Mouse (Mus musculus): ENCODE measurements around the gene Grid1. TPM values are rescaled to one million over a fixed set of nuclear protein-coding genes. Genes with fewer than 3 reads are reported as not detected.

Gene Grid1
- polyA plus RNA-seq, 1 experiment from 2014 or later, result 0.23 TPM

DNA sequence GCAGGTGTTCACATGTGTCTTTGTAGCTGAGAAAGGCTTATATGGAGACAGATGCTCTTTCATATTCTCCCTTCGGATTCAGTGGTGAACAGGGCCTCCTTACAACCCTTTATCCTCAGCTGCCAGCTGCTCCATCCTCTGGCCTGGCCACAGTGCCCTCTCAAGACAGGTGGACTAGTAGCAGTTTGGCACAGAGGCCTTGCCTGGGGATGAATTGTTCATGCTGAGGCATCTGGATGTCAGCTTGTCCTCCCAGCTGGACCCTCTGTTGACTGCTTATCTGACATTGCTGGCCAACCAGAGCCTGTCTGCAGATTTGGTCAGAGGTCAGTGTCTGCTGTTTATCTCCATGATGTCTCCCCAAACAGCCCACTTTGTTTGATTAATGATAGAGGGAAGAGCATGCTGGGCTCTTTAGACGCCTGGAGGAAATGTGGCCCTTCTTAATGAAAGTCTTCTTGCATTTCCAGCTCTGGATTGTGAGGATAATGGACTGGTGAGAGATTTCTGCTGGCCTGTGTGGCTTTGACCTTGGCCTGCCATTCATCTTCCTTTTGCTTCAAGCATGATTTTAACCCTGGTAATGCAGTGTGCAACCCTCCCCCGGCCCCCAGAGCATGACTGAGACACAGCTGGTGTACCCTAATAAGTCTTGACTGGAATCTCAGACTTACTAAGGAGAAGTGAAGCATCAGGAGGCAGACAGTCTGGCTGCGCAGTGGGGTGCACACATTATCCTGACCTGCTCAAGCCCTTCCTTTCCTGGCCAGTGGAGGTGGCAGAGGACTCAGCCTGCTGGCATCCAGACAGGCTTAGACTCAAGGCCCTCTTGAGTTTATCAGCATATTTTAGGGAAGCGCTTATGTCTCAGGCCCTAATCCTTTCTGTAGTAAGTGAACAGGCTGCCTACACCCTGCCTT is 493.7 kb downstream of the Grid1 start:
- H3K9ac ChIP-seq, result no peak overlapping the region
- 36% methylated on average over 5 of the region's 5 CpGs for WGBS (ENCODE audit: insufficient replicate concordance)
- no peaks in the 10 kb centered on the region for H3K4me1 ChIP-seq
- no peaks in the 10 kb centered on the region for H3K36me3 ChIP-seq
- no peak overlapping the region for H3K4me3 ChIP-seq
- H3K9me3 ChIP-seq (replicated peaks), result 0 out of 2 replicates have a peak, but pooled peaks cover 3% of the 10 kb centered on the region
- ATAC-seq, result no peak; the same call in 1 of the 2 replicates
- no peaks in the 10 kb centered on the region for H3K27me3 ChIP-seq (replicated peaks)
- no peak overlapping the region for H3K4me2 ChIP-seq
- H3K27ac ChIP-seq, result no peak overlapping the region

DNA sequence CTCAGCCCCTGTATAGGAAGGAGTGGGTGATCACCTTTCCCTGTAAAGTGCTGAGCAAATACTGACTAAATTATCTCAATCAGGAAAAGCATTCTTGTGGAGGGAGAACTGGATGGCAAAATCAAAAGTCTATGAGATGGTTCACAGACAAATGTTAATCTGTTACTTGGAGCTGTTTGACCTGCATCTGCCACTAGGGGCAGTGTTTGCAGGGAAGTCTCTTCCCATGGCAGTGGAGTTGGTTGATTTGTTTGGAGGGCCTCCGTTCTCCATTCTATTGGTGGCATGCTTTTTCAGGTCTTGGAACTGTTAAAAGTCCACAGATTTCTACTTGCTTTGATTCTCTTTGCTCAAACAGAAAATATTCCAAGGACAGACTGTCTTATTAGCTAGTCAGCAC is 506.4 kb downstream of the Grid1 start:
- H3K4me2 ChIP-seq, result no peak overlapping the region
- H3K4me3 ChIP-seq, result no peak overlapping the region
- no peak overlapping the region for H3K9ac ChIP-seq
- no peaks in the 10 kb centered on the region for H3K27me3 ChIP-seq (replicated peaks)
- H3K36me3 ChIP-seq, result no peaks in the 10 kb centered on the region
- no peak overlapping the region for H3K27ac ChIP-seq
- no peak for ATAC-seq
- WGBS (ENCODE audit: insufficient replicate concordance), result 50% methylated on average over 1 of the region's 1 CpGs
- no peaks in the 10 kb centered on the region for H3K4me1 ChIP-seq
- no peaks in the 10 kb centered on the region for H3K9me3 ChIP-seq (replicated peaks)

DNA sequence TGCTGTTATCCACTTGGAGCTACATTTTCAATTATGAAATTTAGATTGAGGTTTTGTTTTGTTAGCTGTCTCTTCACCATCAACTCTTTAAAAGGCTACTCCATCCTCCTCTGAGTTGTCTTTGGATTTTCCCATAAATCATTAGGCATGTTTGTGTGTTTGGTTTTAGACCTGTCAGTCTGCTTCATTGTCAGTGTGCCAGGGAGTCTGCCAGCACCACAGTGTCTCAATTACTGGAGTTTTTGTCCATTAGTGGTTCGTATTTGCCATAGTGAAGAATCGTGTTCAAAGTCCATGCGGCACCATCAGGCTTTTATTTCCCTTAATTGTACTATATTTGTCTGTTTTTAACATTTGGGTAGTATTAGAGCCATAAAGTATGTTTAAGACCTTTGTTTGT is 516.7 kb downstream of the Grid1 start:
- Histone ChIP-seq H3K4me3 (no peak overlapping the region), H3K9me3 (replicated peaks) (no peaks in the 10 kb centered on the region), H3K27me3 (replicated peaks) (no peaks in the 10 kb centered on the region), H3K36me3 (no peaks in the 10 kb centered on the region), H3K4me1 (no peaks in the 10 kb centered on the region), H3K9ac (no peak overlapping the region), H3K4me2 (no peak overlapping the region), H3K27ac (no peak overlapping the region)
- no peak for ATAC-seq
- WGBS (ENCODE audit: insufficient replicate concordance), result 60% methylated on average over 3 of the region's 3 CpGs

GRCm38 (mm10) chr14:35356011-35356410 is 536.1 kb downstream of the Grid1 start:
- ATAC-seq, result no peak
- no peaks in the 10 kb centered on the region for H3K4me1 ChIP-seq
- no peaks in the 10 kb centered on the region for H3K27me3 ChIP-seq (replicated peaks)
- no peak overlapping the region for H3K4me2 ChIP-seq
- no peak overlapping the region for H3K27ac ChIP-seq
- H3K9ac ChIP-seq, result no peak overlapping the region
- no peaks in the 10 kb centered on the region for H3K9me3 ChIP-seq (replicated peaks)
- no peak overlapping the region for H3K4me3 ChIP-seq
- no peaks in the 10 kb centered on the region for H3K36me3 ChIP-seq
- 58% methylated on average over 3 of the region's 3 CpGs for WGBS (ENCODE audit: insufficient replicate concordance)

- no peak overlapping the region for H3K9ac ChIP-seq
- no peak overlapping the region for H3K27ac ChIP-seq
- 64% methylated on average over 6 of the region's 6 CpGs for WGBS (ENCODE audit: insufficient replicate concordance)
- no peak overlapping the region for H3K4me2 ChIP-seq
- no peak overlapping the region for H3K4me3 ChIP-seq
- no peaks in the 10 kb centered on the region for H3K9me3 ChIP-seq (replicated peaks)
- no peaks in the 10 kb centered on the region for H3K36me3 ChIP-seq
- H3K27me3 ChIP-seq (replicated peaks), result no peaks in the 10 kb centered on the region
- ATAC-seq, result no peak
- no peaks in the 10 kb centered on the region for H3K4me1 ChIP-seq
Measured at GRCm38 (mm10) chr14:35356480-35357085, 536.7 kb downstream of the Grid1 start.

DNA sequence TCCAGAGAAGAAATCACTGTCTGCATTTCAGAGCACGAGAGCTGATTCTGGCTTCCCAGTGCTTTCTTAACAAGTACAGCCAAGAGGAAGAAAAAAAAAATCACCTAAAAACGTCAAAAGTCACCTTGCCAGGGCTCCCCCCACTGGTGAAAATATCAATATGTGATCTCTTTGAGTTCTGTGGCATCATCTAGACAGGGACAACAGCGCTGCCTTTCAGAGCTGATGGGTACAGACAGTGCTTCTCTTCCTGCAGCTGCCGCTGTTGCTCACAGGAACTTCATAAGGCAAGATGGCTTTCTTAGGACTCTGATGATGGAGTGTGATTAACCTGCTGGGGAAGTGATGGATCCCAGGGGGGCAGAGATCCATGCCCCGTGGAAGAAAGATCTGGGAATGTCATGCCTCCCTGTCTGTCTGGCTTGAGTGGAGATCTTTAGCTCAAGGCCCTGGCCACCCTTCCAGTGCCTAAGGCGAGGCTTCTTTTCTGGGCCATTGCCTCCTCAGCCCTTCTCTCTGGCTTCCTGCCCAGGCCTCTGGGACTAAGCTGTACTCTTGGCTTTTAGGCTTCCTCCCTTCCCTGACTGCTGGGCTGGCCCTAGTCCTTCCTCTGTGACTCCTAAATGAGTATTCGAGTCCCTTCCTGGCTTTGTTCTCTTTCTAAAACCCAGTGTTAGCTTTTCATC is 538.4 kb downstream of the Grid1 start:
- WGBS (ENCODE audit: insufficient replicate concordance), result 35% methylated on average over 7 of the region's 7 CpGs
- Histone ChIP-seq H3K4me2 (no peak overlapping the region), H3K9me3 (replicated peaks) (no peaks in the 10 kb centered on the region), H3K4me3 (no peak overlapping the region), H3K4me1 (no peaks in the 10 kb centered on the region), H3K27ac (no peak overlapping the region), H3K9ac (no peak overlapping the region), H3K27me3 (replicated peaks) (no peaks in the 10 kb centered on the region), H3K36me3 (no peaks in the 10 kb centered on the region)
- ATAC-seq, result no peak

GRCm38 (mm10) chr14:35365177-35365944 is 545.5 kb downstream of the Grid1 start:
- ATAC-seq, result no peak
- H3K9me3 ChIP-seq (replicated peaks), result no peaks in the 10 kb centered on the region
- no peak overlapping the region for H3K9ac ChIP-seq
- no peak overlapping the region for H3K27ac ChIP-seq
- no peaks in the 10 kb centered on the region for H3K4me1 ChIP-seq
- H3K27me3 ChIP-seq (replicated peaks), result no peaks in the 10 kb centered on the region
- no peaks in the 10 kb centered on the region for H3K36me3 ChIP-seq
- 66% methylated on average over 8 of the region's 8 CpGs for WGBS (ENCODE audit: insufficient replicate concordance)
- H3K4me3 ChIP-seq, result no peak overlapping the region
- no peak overlapping the region for H3K4me2 ChIP-seq

GRCm38 (mm10) chr14:35374374-35374773 is 554.5 kb downstream of the Grid1 start:
- Histone ChIP-seq H3K27ac (no peak overlapping the region), H3K4me2 (no peak overlapping the region), H3K4me1 (no peaks in the 10 kb centered on the region), H3K9ac (no peak overlapping the region), H3K36me3 (no peaks in the 10 kb centered on the region), H3K27me3 (replicated peaks) (no peaks in the 10 kb centered on the region), H3K9me3 (replicated peaks) (no peaks in the 10 kb centered on the region; the same call in 1 of the 2 replicates), H3K4me3 (no peak overlapping the region)
- 67% methylated on average over 3 of the region's 3 CpGs for WGBS (ENCODE audit: insufficient replicate concordance)
- ATAC-seq, result no peak

DNA sequence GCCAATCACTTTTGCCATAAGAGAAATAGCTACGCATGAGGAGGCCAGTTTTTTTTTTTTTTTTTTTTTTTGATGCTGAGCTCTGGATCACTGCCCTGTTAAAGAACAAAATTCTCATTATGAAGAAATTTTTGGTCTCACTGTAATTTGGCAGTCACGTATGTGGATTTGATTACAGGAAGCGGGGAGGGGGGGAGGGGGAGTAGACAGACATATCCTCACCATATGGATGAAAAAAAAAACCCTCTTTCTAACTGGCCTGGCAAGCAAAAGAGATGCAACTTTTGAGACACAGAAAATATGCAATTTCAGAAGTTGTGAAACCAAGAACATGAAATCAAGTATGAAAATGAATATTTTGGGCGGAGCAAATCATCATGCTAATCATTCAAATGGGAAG is 573.7 kb downstream of the Grid1 start:
- WGBS (ENCODE audit: insufficient replicate concordance), result 58% methylated on average over 4 of the region's 4 CpGs

DNA sequence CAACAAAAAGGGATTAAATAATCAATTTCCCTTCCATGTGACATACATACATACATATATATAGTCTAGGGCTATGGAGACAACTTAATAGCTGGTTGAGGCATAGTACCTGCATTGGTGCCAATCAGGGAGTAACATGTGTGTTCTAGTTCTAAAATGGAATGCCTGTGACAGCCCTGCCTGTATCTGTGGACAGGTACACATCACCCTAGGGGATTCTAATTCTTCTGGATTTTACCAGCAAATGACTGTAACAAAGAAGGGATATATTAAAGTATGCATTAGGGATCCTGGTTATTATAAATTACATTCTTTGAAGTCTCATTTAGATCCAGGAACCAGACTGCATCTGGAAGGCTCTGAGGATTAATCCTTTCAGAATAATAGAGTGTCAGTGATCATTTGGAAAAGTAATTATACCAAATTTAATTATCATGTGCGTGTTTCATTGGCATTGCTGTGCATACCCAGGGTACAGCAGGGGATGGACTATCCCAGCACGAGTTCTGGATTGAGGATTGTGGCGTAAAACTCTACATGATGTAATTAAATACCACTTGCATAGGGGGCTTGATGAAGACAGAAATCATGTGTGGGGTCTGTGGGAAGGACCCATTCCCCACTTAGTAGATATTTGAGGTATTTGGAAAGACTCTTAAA is 584.5 kb downstream of the Grid1 start:
- Histone ChIP-seq H3K9ac (no peak overlapping the region), H3K27me3 (replicated peaks) (no peaks in the 10 kb centered on the region), H3K36me3 (no peaks in the 10 kb centered on the region), H3K4me1 (no peaks in the 10 kb centered on the region), H3K9me3 (replicated peaks) (0 out of 2 replicates have a peak, but pooled peaks cover 3% of the 10 kb centered on the region), H3K27ac (no peak overlapping the region), H3K4me3 (no peak overlapping the region), H3K4me2 (no peak overlapping the region)
- WGBS (ENCODE audit: insufficient replicate concordance), result 63% methylated on average over 3 of the region's 3 CpGs
- ATAC-seq, result no peak

More for the DNA sequence above, 573.7 kb downstream of the Grid1 start:
- Histone ChIP-seq H3K4me2 (no peak overlapping the region), H3K36me3 (no peaks in the 10 kb centered on the region), H3K9ac (no peak overlapping the region), H3K4me3 (no peak overlapping the region), H3K27ac (no peak overlapping the region), H3K9me3 (replicated peaks) (no peaks in the 10 kb centered on the region), H3K4me1 (no peaks in the 10 kb centered on the region), H3K27me3 (replicated peaks) (no peaks in the 10 kb centered on the region)
- no peak for ATAC-seq

- WGBS (ENCODE audit: insufficient replicate concordance), result 58% methylated on average over 2 of the region's 2 CpGs
- Histone ChIP-seq H3K4me2 (no peak overlapping the region), H3K4me3 (no peak overlapping the region), H3K36me3 (no peaks in the 10 kb centered on the region), H3K9me3 (replicated peaks) (no peaks in the 10 kb centered on the region), H3K9ac (no peak overlapping the region), H3K4me1 (no peaks in the 10 kb centered on the region), H3K27me3 (replicated peaks) (no peaks in the 10 kb centered on the region), H3K27ac (no peak overlapping the region)
- ATAC-seq, result no peak
Measured at GRCm38 (mm10) chr14:35430259-35430658, 610.4 kb downstream of the Grid1 start.

Measured in liver, embryonic 12.5 days (tissue).